Mouse (Mus musculus) thymus, postnatal 4 days (tissue): Measurements from ENCODE around the gene Exoc4.

Source experiments
- DNase-seq: peaks from one replicate; pipeline ENCODE4 v3.0.0; 2021

The Exoc4 gene

DNA sequence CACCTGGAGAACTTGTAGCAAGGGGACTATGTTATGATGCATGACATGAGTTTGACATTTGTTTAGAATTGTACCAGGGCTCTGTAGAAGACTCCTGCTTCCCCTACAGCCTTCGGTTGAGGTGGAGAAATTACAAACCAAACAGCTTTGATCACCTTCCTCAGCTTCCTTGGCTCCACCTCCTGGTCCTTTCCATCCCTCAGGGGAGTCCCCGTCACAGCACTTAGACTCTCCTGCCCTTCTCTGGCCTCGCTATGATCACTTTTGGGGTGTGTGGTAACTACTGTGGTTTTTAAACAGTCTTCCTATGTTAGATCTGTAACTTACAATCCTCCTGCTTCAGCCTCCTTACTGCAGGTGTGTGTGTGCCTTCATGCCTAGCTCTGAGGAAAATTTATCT, 434.6 kb downstream of the Exoc4 start:
- peak; percentile 14 for DNase-seq

GRCm38 (mm10) chr6:33685321-33685720, 436.4 kb downstream of the Exoc4 start:
- no peak for DNase-seq

- DNase-seq, result no peak
Measured at GRCm38 (mm10) chr6:33690601-33691000, 441.7 kb downstream of the Exoc4 start.

DNA sequence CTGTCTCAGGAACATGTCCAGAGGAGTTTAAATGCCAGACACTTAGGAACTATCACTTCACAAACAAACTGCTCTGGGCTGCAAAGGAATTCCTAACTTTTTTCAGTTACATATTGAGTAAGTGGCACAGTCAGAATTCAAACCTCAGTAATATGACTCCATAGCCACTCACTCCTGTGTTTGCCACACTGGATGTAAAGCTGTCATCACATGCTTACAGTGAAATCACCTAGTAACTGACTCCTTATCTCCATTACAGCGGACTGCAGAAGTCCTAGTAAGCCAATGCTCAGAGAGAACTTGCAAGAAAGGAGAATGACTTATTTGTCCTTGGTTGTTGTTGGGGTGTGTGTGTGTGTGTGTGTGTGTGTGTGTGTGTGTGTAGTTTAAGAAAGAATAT, 448.1 kb downstream of the Exoc4 start:
- DNase-seq, result no peak

- no peak for DNase-seq
Measured at GRCm38 (mm10) chr6:33708907-33709306, 460.0 kb downstream of the Exoc4 start.

DNA sequence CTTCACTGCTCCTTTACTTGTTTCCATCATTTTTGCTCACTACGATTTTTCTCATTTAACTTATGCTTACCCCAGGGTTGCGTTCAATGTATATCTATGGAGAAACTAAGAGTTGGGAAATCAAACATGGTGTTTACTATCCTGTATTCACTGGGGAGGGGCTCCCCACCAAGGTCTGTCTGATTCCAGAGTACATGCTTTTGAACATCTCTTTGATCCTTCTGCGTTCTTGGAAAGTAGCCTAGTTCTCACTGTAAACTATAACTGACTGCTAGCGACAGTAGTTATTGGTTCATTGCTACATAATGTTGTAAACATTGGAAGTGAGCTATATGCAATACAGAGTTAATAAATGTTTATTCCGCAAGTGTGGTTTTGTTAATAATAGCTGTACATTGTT, 460.5 kb downstream of the Exoc4 start:
- DNase-seq, result no peak

- no peak for DNase-seq
Measured at GRCm38 (mm10) chr6:33711742-33712141, 462.9 kb downstream of the Exoc4 start.

- DNase-seq, result no peak
Measured at GRCm38 (mm10) chr6:33712540-33713118, 463.7 kb downstream of the Exoc4 start.

DNA sequence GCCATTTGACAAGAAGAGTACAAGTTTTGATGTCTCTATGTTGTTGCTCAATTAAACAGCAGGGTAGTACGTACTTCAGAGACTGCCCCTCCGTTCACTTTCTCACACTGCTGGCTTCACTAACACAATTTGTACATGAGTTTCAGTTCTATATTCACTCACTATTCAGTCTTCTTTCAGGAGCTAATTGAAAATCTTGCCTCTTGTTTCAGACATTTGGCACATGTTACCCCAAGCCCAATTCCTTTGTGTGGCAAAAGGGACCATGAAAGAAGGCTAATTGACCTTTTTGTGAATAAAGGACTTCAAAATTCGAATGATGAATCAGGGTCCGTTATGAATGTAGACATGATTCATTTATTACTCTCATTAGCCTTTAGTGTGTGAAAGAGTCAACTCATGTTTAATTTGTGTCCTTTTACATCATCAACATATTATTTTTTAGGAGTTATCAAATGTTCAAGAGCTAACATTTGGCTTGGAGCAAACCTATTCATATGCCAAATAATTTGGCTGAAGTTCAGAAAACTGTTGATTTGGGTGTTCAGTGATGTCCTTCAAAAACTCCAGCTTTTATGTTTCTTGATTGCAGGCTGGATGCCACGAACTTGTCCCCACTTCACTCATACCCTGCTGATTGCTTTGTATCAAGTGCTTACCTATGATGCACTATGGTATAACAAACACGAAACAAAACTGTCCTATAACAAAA, 467.5 kb downstream of the Exoc4 start:
- no peak for DNase-seq

DNA sequence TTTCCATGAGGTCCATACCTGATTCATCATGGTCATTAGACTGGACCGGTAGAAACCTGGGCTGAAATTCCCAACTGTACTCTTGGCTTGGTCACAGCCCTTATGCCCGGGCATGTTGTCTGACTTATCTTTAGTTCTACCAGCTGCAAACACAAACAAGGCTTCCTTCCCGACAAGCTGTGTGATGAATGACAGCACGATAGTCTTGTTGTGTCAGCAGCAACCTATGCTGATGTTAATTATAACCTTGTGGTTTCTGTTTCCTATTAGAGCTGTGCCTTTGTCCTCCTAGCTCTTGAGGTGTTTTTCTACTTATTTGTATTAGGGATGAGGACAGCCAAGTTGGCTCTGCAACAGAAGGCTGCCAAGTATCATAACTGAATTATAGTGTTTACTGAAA, 472.3 kb downstream of the Exoc4 start:
- DNase-seq, result no peak

- no peak for DNase-seq
Measured at GRCm38 (mm10) chr6:33722811-33723210, 473.9 kb downstream of the Exoc4 start.

DNA sequence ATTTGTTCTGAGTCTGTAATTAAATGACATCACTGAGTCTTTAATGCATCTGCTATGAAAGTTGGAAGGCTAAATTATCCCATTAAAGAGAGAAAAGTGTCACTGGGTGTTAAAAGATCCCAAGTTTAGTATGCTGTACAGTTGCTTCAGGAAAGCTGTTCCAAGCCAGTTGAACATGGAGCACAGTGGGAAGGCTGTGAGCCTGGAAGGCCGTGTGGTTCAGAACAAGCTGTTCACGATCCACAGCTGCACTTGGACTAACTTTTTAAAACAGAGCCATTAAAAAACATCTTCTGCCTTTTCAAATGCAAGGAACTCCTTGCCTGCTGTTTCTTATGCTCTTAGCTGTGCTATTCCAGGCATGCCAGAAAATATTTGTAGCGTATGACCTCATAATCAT, 475.7 kb downstream of the Exoc4 start:
- no peak for DNase-seq

GRCm38 (mm10) chr6:33727271-33727670, 478.4 kb downstream of the Exoc4 start:
- no peak for DNase-seq

GRCm38 (mm10) chr6:33732214-33732613, 483.3 kb downstream of the Exoc4 start:
- DNase-seq, result no peak

DNA sequence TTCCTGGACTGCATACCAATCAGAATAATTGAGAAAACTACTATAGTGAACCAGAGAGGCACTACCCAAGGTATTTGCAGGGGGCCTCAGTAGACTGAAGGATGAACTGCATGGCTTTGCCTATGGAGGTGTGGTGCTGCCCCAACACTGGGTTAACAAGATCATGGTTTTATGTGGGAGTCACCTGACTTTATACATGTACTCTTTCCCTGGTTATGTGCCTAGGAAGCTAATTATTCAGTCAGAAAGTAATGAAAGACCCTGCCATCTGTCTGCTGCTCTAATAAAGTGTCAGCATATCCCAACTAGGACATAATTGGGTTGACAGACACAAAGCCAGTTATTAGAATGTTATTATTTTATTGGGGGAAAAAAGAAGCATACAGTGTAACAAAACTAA, 484.7 kb downstream of the Exoc4 start:
- no peak for DNase-seq

DNA sequence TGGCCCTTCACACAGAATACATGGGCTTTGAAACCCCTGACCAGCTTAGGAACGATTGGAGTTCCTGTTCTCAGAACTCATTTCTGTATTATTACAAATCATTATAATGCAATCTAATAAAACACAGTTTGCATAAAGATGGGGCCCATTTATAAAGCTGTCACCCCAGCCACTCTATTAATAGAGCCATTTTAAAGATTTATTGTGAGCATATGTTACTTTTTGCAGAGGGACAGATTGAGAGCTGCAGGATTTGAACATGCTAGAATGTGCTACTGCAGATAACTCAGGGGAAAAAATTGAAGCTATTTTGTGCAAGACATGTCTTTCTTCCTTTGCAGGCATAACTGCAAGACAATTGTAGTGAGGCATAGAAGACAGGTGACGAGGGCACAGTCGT, 485.1 kb downstream of the Exoc4 start:
- DNase-seq, result no peak

- no peak for DNase-seq
Measured at GRCm38 (mm10) chr6:33738857-33739291, 490.0 kb downstream of the Exoc4 start.

DNA sequence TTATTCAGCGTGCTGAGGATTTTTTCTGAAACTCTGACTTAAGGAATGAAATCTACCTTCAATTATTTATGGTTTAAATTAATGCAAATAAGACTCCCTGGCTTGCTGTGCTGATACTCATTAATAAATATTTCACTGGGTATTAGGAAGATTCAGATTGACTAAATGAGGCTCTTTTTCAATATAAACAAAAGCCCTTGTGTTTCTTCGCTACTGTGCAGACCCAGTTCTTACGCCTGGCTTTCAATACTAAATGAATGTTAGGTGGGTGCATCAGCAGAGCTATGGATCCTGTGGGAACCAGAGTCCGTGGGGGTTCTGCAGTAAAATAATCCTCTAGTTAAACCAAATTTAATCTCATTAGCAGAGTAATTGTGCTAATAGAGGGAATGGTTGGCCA, 490.4 kb downstream of the Exoc4 start:
- no peak for DNase-seq

GRCm38 (mm10) chr6:33755976-33756375, 507.1 kb downstream of the Exoc4 start:
- no peak for DNase-seq

- DNase-seq, result no peak
Measured at GRCm38 (mm10) chr6:33761557-33761956, 512.7 kb downstream of the Exoc4 start.

DNA sequence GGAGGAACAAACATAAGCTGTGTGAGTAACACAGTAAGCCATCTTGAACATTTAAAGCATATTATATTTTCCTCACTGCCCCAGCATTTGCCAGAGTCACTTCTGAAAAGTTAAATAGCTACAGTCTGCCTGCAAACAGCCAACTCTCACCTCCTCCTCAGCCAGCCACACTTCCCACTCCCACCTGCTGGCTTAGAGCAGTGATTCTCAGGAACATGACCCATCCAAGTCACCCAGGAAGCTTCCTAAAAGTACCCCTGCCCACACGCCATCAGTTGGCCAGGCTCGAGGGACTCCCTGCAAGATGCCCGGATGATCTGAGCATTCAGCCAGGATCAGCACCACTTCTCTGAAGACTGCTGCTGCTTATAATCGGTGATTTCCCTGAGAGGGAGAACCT, 514.4 kb downstream of the Exoc4 start:
- no peak for DNase-seq

DNA sequence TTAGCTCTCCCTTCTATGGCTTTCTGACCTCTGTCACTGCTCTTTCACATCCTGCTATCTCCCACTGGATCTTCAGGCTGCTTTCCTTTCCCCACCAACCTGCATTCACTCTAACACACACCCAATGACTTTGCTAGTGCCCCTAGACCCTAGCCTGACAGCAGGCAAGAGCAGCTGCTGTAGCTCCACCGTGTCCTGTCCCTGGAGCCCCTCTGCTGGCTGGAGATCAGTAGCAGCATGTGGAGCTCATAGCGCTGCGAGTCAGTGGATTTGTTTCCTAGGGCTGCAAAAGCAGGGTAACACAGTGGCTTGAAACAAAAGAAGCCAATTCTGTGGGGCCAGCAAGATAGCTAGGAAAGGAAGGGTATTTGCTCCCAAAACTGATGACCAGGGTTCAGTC, 515.1 kb downstream of the Exoc4 start:
- peak; percentile 35 for DNase-seq

GRCm38 (mm10) chr6:33769251-33769650, 520.4 kb downstream of the Exoc4 start:
- DNase-seq, result no peak

DNA sequence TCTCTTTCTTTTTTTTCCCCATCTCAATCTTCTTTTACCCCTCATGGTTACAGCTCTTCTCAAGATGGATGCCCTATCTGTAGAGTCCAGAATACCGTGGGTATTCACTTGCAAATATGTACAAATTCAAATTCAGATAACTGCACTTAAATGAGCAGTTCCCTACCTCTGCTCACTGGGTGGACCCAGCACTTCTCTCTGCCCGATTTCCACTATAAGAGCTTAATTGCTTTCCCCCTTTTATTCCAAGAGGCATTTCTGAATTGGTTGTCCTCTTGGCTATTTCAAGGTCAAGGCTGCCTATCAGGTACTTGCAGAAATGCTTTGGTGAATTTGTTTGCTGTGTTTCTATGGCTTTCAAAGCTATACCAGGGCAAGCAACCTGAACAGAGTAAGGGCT, 521.1 kb downstream of the Exoc4 start:
- DNase-seq, result no peak
